In genomic region chr17:9893966-9894365, GRCm38 (mm10) we compare ENCODE assay signal across 9 mouse cellular contexts.
DNase-seq lines count a peak whose midpoint lies in the region; ATAC-seq lines count a peak whose summit lies in the region.
"Had no signal": no experiment of that assay in that cellular context is flagged by ENCODE, and none has a peak within 500 bp of the region (broad histone marks: within the 10 kb centered on the region; RNA-seq: fewer than 3 reads in every experiment).

No protein-coding gene starts in this region.

- H3K27ac ChIP-seq in forebrain, embryonic 11.5 days (ENCODE audit: low read depth, low read length), result no peak overlapping the region
- H3K27ac ChIP-seq in forebrain, embryonic 15.5 days (replicated peaks), result no peak overlapping the region
- no peak overlapping the region for H3K27ac ChIP-seq in embryonic facial prominence, embryonic 10.5 days (replicated peaks)

- 53% methylated on average over 6 of the region's 6 CpGs for WGBS in forebrain, embryonic 11.5 days
- WGBS in forebrain, embryonic 15.5 days, result 61% methylated on average over 6 of the region's 6 CpGs
- WGBS in embryonic facial prominence, embryonic 10.5 days, result 50% methylated on average over 6 of the region's 6 CpGs

- peak; percentile 77 for DNase-seq in forebrain, embryonic 11.5 days (ENCODE audit: low spot score)
- peak; percentile 15 to 28 for DNase-seq in B cell, adult 2 months
- DNase-seq in embryonic facial prominence, embryonic 10.5 days (ENCODE audit: low spot score), result peak; percentile 73
- DNase-seq in kidney, postnatal 14 days, result peak; percentile 26
- DNase-seq in thymus, postnatal 14 days, result peak; percentile 41
- no peak for DNase-seq in gastrocnemius, postnatal 36 days
- DNase-seq in MN1 (ENCODE audit: low spot score), result no peak

- H3K9me3 ChIP-seq in forebrain, embryonic 11.5 days (ENCODE audit: control insufficient read depth, low read length), result no peaks in the 10 kb centered on the region
- no peaks in the 10 kb centered on the region for H3K9me3 ChIP-seq in forebrain, embryonic 15.5 days
- H3K9me3 ChIP-seq in embryonic facial prominence, embryonic 10.5 days, result no peaks in the 10 kb centered on the region
- H3K9me3 ChIP-seq: neural tube, embryonic 13.5 days had no signal

- H3K4me3 ChIP-seq in forebrain, embryonic 11.5 days (ENCODE audit: low read depth, low read length), result no peak overlapping the region
- H3K4me3 ChIP-seq in forebrain, embryonic 15.5 days, result no peak overlapping the region
- H3K4me3 ChIP-seq in embryonic facial prominence, embryonic 10.5 days, result no peak overlapping the region
- H3K4me3 ChIP-seq: neural tube, embryonic 13.5 days had no signal

- no peak overlapping the region for H3K4me2 ChIP-seq in forebrain, embryonic 11.5 days (ENCODE audit: low read depth, low read length, severe bottlenecking)
- H3K4me2 ChIP-seq in forebrain, embryonic 15.5 days (replicated peaks), result no peak overlapping the region
- H3K4me2 ChIP-seq: neural tube, embryonic 13.5 days had no signal

- no peak for ATAC-seq in forebrain, embryonic 11.5 days (replicated peaks; ENCODE audit: low FRiP score)
- no peak for ATAC-seq in forebrain, embryonic 15.5 days (replicated peaks)

- no peaks in the 10 kb centered on the region for H3K27me3 ChIP-seq in forebrain, embryonic 11.5 days (ENCODE audit: control insufficient read depth, insufficient read depth, low read length)
- no peaks in the 10 kb centered on the region for H3K27me3 ChIP-seq in forebrain, embryonic 15.5 days
- H3K27me3 ChIP-seq in embryonic facial prominence, embryonic 10.5 days (replicated peaks; ENCODE audit: low read depth, poor library complexity, severe bottlenecking), result peaks cover 4% of the 10 kb centered on the region; the same call in 1 of the 2 replicates
- H3K27me3 ChIP-seq: neural tube, embryonic 13.5 days had no signal

- H3K36me3 ChIP-seq in forebrain, embryonic 11.5 days (ENCODE audit: control insufficient read depth, insufficient read depth, low read length), result no peaks in the 10 kb centered on the region
- no peaks in the 10 kb centered on the region for H3K36me3 ChIP-seq in forebrain, embryonic 15.5 days
- no peaks in the 10 kb centered on the region for H3K36me3 ChIP-seq in embryonic facial prominence, embryonic 10.5 days (replicated peaks)
- H3K36me3 ChIP-seq: neural tube, embryonic 13.5 days had no signal

- H3K9ac ChIP-seq in forebrain, embryonic 11.5 days (ENCODE audit: low read length), result no peak overlapping the region
- no peak overlapping the region for H3K9ac ChIP-seq in forebrain, embryonic 15.5 days (replicated peaks)
- H3K9ac ChIP-seq: neural tube, embryonic 13.5 days had no signal

- peaks cover 3% of the 10 kb centered on the region; the same call in 1 of the 2 replicates for H3K4me1 ChIP-seq in forebrain, embryonic 11.5 days (replicated peaks; ENCODE audit: control insufficient read depth, insufficient read depth, low read length)
- H3K4me1 ChIP-seq in forebrain, embryonic 15.5 days, result 0 out of 2 replicates have a peak, but pooled peaks cover 2% of the 10 kb centered on the region
- H3K4me1 ChIP-seq in embryonic facial prominence, embryonic 10.5 days, result peaks cover 33% of the 10 kb centered on the region

- intact Hi-C loops in gastrocnemius, postnatal 36 days (cut with DNase I), result loop anchor here (5.0 to 10.0 kb wide), 2 partner anchors 129 to 423 kb away; partner anchors contain the start of gene Qk

Comparison
In these comparisons a context has a peak if more than half of its experiments do, and no peak if none do; other contexts are left out.
1. DNase-seq: peak in forebrain, embryonic 11.5 days (single experiment), B cell, adult 2 months (2 of 2), embryonic facial prominence, embryonic 10.5 days (single experiment), kidney, postnatal 14 days (single experiment) and thymus, postnatal 14 days (single experiment); none in gastrocnemius, postnatal 36 days (0 of 2) and MN1 (single experiment).